Mouse (Mus musculus) ES-E14 (cell line): ENCODE results near the gene Itga1. TPM values are rescaled to one million over a fixed set of nuclear protein-coding genes. Genes with fewer than 3 reads are reported as not detected.

Source experiments
- DNase-seq: peaks from one replicate; pipeline ENCODE4 v3.0.0-alpha.2; 2013; ENCODE audit warnings: low read depth, low spot score
- H3K27ac ChIP-seq: 2 replicates; pipeline ENCODE4 v1.5.1; 2012; ENCODE audit warnings: low read depth, mild to moderate bottlenecking, low read length, moderate library complexity, mixed read lengths; ENCODE audit not compliant: poor library complexity, insufficient read depth, severe bottlenecking
- H3K36me3 ChIP-seq: 2 replicates; pipeline ENCODE4 v1.6.1; 2012; ENCODE audit warnings: mild to moderate bottlenecking, low read length, moderate library complexity, mixed read lengths; ENCODE audit not compliant: control insufficient read depth, poor library complexity, insufficient read depth, severe bottlenecking
- H3K4me1 ChIP-seq, 2 experiments: fragments of 150-350 bp in 1 of 2; sonication (generic) in 1 of 2; 2 replicates each; pipeline ENCODE4 v1.6.1; 2012; ENCODE audit warnings: low read length in 2 of 2, mild to moderate bottlenecking in 1 of 2, mixed read lengths in 1 of 2; ENCODE audit not compliant: control insufficient read depth in 2 of 2, insufficient read depth in 2 of 2, poor library complexity in 1 of 2
- H3K4me3 ChIP-seq, 2 experiments: fragments of 150-350 bp in 1 of 2; sonication (generic) in 1 of 2; 2 replicates each; pipeline ENCODE4 v1.5.1; 2012; ENCODE audit warnings: low read length in 2 of 2, low read depth in 1 of 2, mild to moderate bottlenecking in 1 of 2, mixed read lengths in 1 of 2; ENCODE audit not compliant: insufficient read depth in 1 of 2, poor library complexity in 1 of 2, severe bottlenecking in 1 of 2
- H3K9ac ChIP-seq: 2 replicates; pipeline ENCODE4 v1.6.1; 2012; ENCODE audit warnings: low read depth, mild to moderate bottlenecking, low read length, mixed read lengths; ENCODE audit not compliant: poor library complexity, insufficient read depth, severe bottlenecking
- H3K9me3 ChIP-seq: fragments of 150-350 bp; sonication (generic); 2 replicates; pipeline ENCODE4 v1.6.1; 2012; ENCODE audit warnings: low read depth, mild to moderate bottlenecking, low read length; ENCODE audit not compliant: control insufficient read depth, insufficient read depth
- CHD2 ChIP-seq: IDR thresholded peaks from 2 replicates; pipeline ENCODE4 v1.6.1; 2014; ENCODE audit warnings: mild to moderate bottlenecking, low read depth, low read length, inconsistent platforms
- HCFC1 ChIP-seq: IDR thresholded peaks from 2 replicates; pipeline ENCODE4 v1.6.1; 2012; ENCODE audit warnings: low read length, inconsistent platforms, borderline replicate concordance; ENCODE audit not compliant: insufficient read depth
- MAFK ChIP-seq: IDR thresholded peaks from 2 replicates; pipeline ENCODE4 v1.6.1; 2014; ENCODE audit warnings: mild to moderate bottlenecking, low read depth, low read length, inconsistent platforms; ENCODE audit not compliant: insufficient read depth
- ZC3H11A ChIP-seq: IDR thresholded peaks from 2 replicates; pipeline ENCODE4 v1.6.1; 2012; ENCODE audit warnings: low read depth, mild to moderate bottlenecking, inconsistent platforms, low read length, borderline replicate concordance
- ZNF384 ChIP-seq: IDR thresholded peaks from 2 replicates; pipeline ENCODE4 v1.6.1; 2012; ENCODE audit warnings: low read depth, low read length, inconsistent platforms
- in situ Hi-C, 2 experiments: fragments of 600-800 bp; cut with MboI; formaldehyde crosslinking; loops; one replicate each; pipeline ENCODE4 v1.15.1; 2025; ENCODE audit warnings: low sequenced_read_pairs in 2 of 2, inconsistent platforms in 1 of 2; ENCODE audit not compliant: unreplicated experiment in 2 of 2
- total RNA-seq: library from RNA; depleted of rRNA; stranded (reverse); fragments of 300-350 nt; gene quantifications from 2 replicates; pipeline ENCODE4 v1.2.3, GENCODE M21; 2012

Gene Itga1
- total RNA-seq, 1 experiment: 2.0 TPM

GRCm38 (mm10) chr13:115127826-115128225 is 26.1 kb upstream of the Itga1 start:
- no peak overlapping the region for H3K4me3 ChIP-seq
- DNase-seq: no peak
- in situ Hi-C loops: no loop called here
- TF ChIP-seq CHD2 (no peak), HCFC1 (no peak), ZC3H11A (no peak), MAFK (no peak), ZNF384 (no peak)
- no peak overlapping the region for H3K27ac ChIP-seq
- H3K4me1 ChIP-seq: no peaks in the 10 kb centered on the region
- H3K9me3 ChIP-seq: no peaks in the 10 kb centered on the region
- no peak overlapping the region for H3K9ac ChIP-seq
- H3K36me3 ChIP-seq: no peaks in the 10 kb centered on the region

GRCm38 (mm10) chr13:115126534-115126933 is 24.8 kb upstream of the Itga1 start:
- Histone ChIP-seq H3K9ac (no peak overlapping the region), H3K27ac (no peak overlapping the region), H3K36me3 (no peaks in the 10 kb centered on the region), H3K4me3 (no peak overlapping the region), H3K9me3 (no peaks in the 10 kb centered on the region), H3K4me1 (no peaks in the 10 kb centered on the region)
- no peak for TF ChIP-seq HCFC1
- in situ Hi-C loops: no loop called here
- DNase-seq: no peak

- H3K4me3 ChIP-seq: no peak overlapping the region
- in situ Hi-C loops: no loop called here
- no peaks in the 10 kb centered on the region for H3K4me1 ChIP-seq
- no peaks in the 10 kb centered on the region for H3K36me3 ChIP-seq
- DNase-seq: no peak
- H3K27ac ChIP-seq: no peak overlapping the region
- no peak overlapping the region for H3K9ac ChIP-seq
- TF ChIP-seq CHD2: no peak
- no peaks in the 10 kb centered on the region for H3K9me3 ChIP-seq
These were observed 23.4 kb upstream of the Itga1 start for GRCm38 (mm10) chr13:115125130-115125529.

- H3K9ac ChIP-seq: no peak overlapping the region
- DNase-seq: no peak
- in situ Hi-C loops: no loop called here
- H3K4me3 ChIP-seq: no peak overlapping the region
- no peak for TF ChIP-seq CHD2
- no peak for TF ChIP-seq ZNF384
- no peak for TF ChIP-seq ZC3H11A
- no peak for TF ChIP-seq HCFC1
- no peak for TF ChIP-seq MAFK
- H3K36me3 ChIP-seq: no peaks in the 10 kb centered on the region
- no peaks in the 10 kb centered on the region for H3K4me1 ChIP-seq
- no peak overlapping the region for H3K27ac ChIP-seq
- H3K9me3 ChIP-seq: no peaks in the 10 kb centered on the region
These were observed 22.8 kb upstream of the Itga1 start for GRCm38 (mm10) chr13:115124521-115124920.

- no peaks in the 10 kb centered on the region for H3K9me3 ChIP-seq
- no peak overlapping the region for H3K9ac ChIP-seq
- no peak overlapping the region for H3K4me3 ChIP-seq
- in situ Hi-C loops: no loop called here
- peaks cover 0 to 7% of the 10 kb centered on the region in 2 experiments; a peak in 2 of 4 replicates for H3K4me1 ChIP-seq
- no peak overlapping the region for H3K27ac ChIP-seq
- DNase-seq: no peak
- no peaks in the 10 kb centered on the region for H3K36me3 ChIP-seq
- TF ChIP-seq MAFK (no peak), CHD2 (no peak), ZNF384 (no peak), ZC3H11A (no peak), HCFC1 (no peak)
These were observed 17.0 kb upstream of the Itga1 start for GRCm38 (mm10) chr13:115118756-115119155.
